Mouse (Mus musculus): Measurements from ENCODE around the gene Mtrf1l. TPM values are rescaled to one million over a fixed set of nuclear protein-coding genes. Genes with fewer than 3 reads are reported as not detected.

Gene Mtrf1l
- polyA plus RNA-seq, 1 experiment from 2014 or later = 13.8 TPM

- H3K9ac ChIP-seq = peak overlapping the region; percentile 50
- peak overlapping the region; percentile 80 for H3K4me3 ChIP-seq (replicated peaks)
- ATAC-seq (ENCODE audit: insufficient number of reproducible peaks, low FRiP score, low TSS enrichment, low read depth) = no peak
Measured at GRCm38 (mm10) chr10:5804691-5805156, 19.0 kb downstream of the Mtrf1l start.

GRCm38 (mm10) chr10:5803739-5804138, 20.0 kb downstream of the Mtrf1l start:
- Histone ChIP-seq H3K27ac (replicated peaks) (no peak overlapping the region), H3K36me3 (peaks cover 27% of the 10 kb centered on the region), H3K9ac (0 out of 2 replicates have a peak overlapping the region, but pooled peaks have one; percentile 15), H3K4me2 (replicated peaks) (peak overlapping the region; percentile 45), H3K4me1 (peaks cover 26% of the 10 kb centered on the region), H3K4me3 (replicated peaks) (peak overlapping the region; percentile 80), H3K27me3 (no peaks in the 10 kb centered on the region), H3K9me3 (replicated peaks) (no peaks in the 10 kb centered on the region)
- 2% methylated on average over 1 of the region's 1 CpGs for WGBS
- no peak for ATAC-seq (ENCODE audit: insufficient number of reproducible peaks, low FRiP score, low TSS enrichment, low read depth)

More at GRCm38 (mm10) chr10:5804691-5805156, 19.0 kb downstream of the Mtrf1l start:
- Histone ChIP-seq H3K4me1 (peaks cover 26% of the 10 kb centered on the region), H3K9me3 (replicated peaks) (no peaks in the 10 kb centered on the region), H3K4me2 (replicated peaks) (peak overlapping the region; percentile 94), H3K27me3 (no peaks in the 10 kb centered on the region), H3K27ac (replicated peaks) (peak overlapping the region; percentile 75; the same call in 1 of the 2 replicates), H3K36me3 (peaks cover 25% of the 10 kb centered on the region)
- WGBS = 0% methylated on average over 24 of the region's 24 CpGs

GRCm38 (mm10) chr10:5802866-5803265, 20.8 kb downstream of the Mtrf1l start:
- H3K36me3 ChIP-seq = peaks cover 35% of the 10 kb centered on the region
- no peaks in the 10 kb centered on the region for H3K9me3 ChIP-seq (replicated peaks)
- peak overlapping the region; percentile 80 for H3K4me3 ChIP-seq (replicated peaks)
- H3K4me1 ChIP-seq = peaks cover 26% of the 10 kb centered on the region
- peak overlapping the region; percentile 31; the same call in 1 of the 2 replicates for H3K9ac ChIP-seq
- H3K27me3 ChIP-seq = no peaks in the 10 kb centered on the region
- no peak overlapping the region for H3K27ac ChIP-seq (replicated peaks)
- no peak for ATAC-seq (ENCODE audit: insufficient number of reproducible peaks, low FRiP score, low TSS enrichment, low read depth)
- peak overlapping the region; percentile 45 for H3K4me2 ChIP-seq (replicated peaks)
- 18% methylated on average over 6 of the region's 6 CpGs for WGBS

GRCm38 (mm10) chr10:5800490-5800889, 23.2 kb downstream of the Mtrf1l start:
- ATAC-seq (ENCODE audit: insufficient number of reproducible peaks, low FRiP score, low TSS enrichment, low read depth) = no peak
- H3K36me3 ChIP-seq = peaks cover 36% of the 10 kb centered on the region
- no peak overlapping the region for H3K4me2 ChIP-seq (replicated peaks)
- H3K9ac ChIP-seq = no peak overlapping the region
- WGBS = 97% methylated on average over 1 of the region's 1 CpGs
- no peak overlapping the region for H3K27ac ChIP-seq (replicated peaks)
- peaks cover 26% of the 10 kb centered on the region for H3K4me1 ChIP-seq
- no peaks in the 10 kb centered on the region for H3K9me3 ChIP-seq (replicated peaks)
- no peaks in the 10 kb centered on the region for H3K27me3 ChIP-seq
- H3K4me3 ChIP-seq (replicated peaks) = no peak overlapping the region

GRCm38 (mm10) chr10:5798069-5798468, 25.6 kb downstream of the Mtrf1l start:
- no peaks in the 10 kb centered on the region for H3K9me3 ChIP-seq (replicated peaks)
- H3K36me3 ChIP-seq = peaks cover 36% of the 10 kb centered on the region
- no peak overlapping the region for H3K27ac ChIP-seq (replicated peaks)
- H3K27me3 ChIP-seq = no peaks in the 10 kb centered on the region
- H3K4me3 ChIP-seq (replicated peaks) = no peak overlapping the region
- H3K4me2 ChIP-seq (replicated peaks) = no peak overlapping the region
- peaks cover 11% of the 10 kb centered on the region for H3K4me1 ChIP-seq
- no peak overlapping the region for H3K9ac ChIP-seq
- ATAC-seq (ENCODE audit: insufficient number of reproducible peaks, low FRiP score, low TSS enrichment, low read depth) = no peak
- WGBS = 89% methylated on average over 4 of the region's 4 CpGs

GRCm38 (mm10) chr10:5790657-5791056, 33.1 kb downstream of the Mtrf1l start:
- Histone ChIP-seq H3K27ac (replicated peaks) (no peak overlapping the region), H3K4me3 (replicated peaks) (no peak overlapping the region)
- ATAC-seq (ENCODE audit: insufficient number of reproducible peaks, low FRiP score, low TSS enrichment, low read depth) = no peak

GRCm38 (mm10) chr10:5786923-5787322, 36.8 kb downstream of the Mtrf1l start:
- H3K36me3 ChIP-seq = no peaks in the 10 kb centered on the region
- H3K9ac ChIP-seq = no peak overlapping the region
- no peaks in the 10 kb centered on the region for H3K4me1 ChIP-seq
- no peaks in the 10 kb centered on the region for H3K27me3 ChIP-seq
- H3K27ac ChIP-seq (replicated peaks) = no peak overlapping the region
- 16% methylated on average over 4 of the region's 4 CpGs for WGBS
- H3K9me3 ChIP-seq (replicated peaks) = no peaks in the 10 kb centered on the region
- no peak overlapping the region for H3K4me2 ChIP-seq (replicated peaks)
- ATAC-seq (ENCODE audit: insufficient number of reproducible peaks, low FRiP score, low TSS enrichment, low read depth) = no peak
- H3K4me3 ChIP-seq (replicated peaks) = no peak overlapping the region

More at GRCm38 (mm10) chr10:5790657-5791056, 33.1 kb downstream of the Mtrf1l start:
- Histone ChIP-seq H3K36me3 (no peaks in the 10 kb centered on the region), H3K9me3 (replicated peaks) (no peaks in the 10 kb centered on the region), H3K4me2 (replicated peaks) (no peak overlapping the region), H3K27me3 (no peaks in the 10 kb centered on the region), H3K4me1 (no peaks in the 10 kb centered on the region), H3K9ac (no peak overlapping the region)
- WGBS = 15% methylated on average over 12 of the region's 12 CpGs

Other genes starting within 250 kb of the Mtrf1l start
- gene Myct1, start 230.1 kb downstream of the Mtrf1l start, polyA plus RNA-seq (2015; fragmentation: Nextera tagmentation; extraction: Ambion mirVana) = 4.7 and 5.3 TPM in 2 replicates
- 0.87 and 0.92 TPM in 2 replicates for gene Vip, start 184.7 kb downstream of the Mtrf1l start, polyA plus RNA-seq (2015; fragmentation: Nextera tagmentation; extraction: Ambion mirVana)
- gene Fbxo5, start 18.3 kb downstream of the Mtrf1l start, polyA plus RNA-seq (2015; fragmentation: Nextera tagmentation; extraction: Ambion mirVana) = 51.4 and 53.4 TPM in 2 replicates
- gene Rgs17, start 98.5 kb upstream of the Mtrf1l start, polyA plus RNA-seq (2015; fragmentation: Nextera tagmentation; extraction: Ambion mirVana) = 1.7 and 2.0 TPM in 2 replicates

Measured in embryonic facial prominence, embryonic 15.5 days (tissue).